Mouse (Mus musculus) embryo, embryonic 10.5 days (tissue): ENCODE measurements around the gene Map10.

Experiments used
- DNase-seq: peaks from one replicate; pipeline ENCODE4 v3.0.0-alpha.2; 2015; ENCODE audit warnings: low spot score

Map10 gene

GRCm38 (mm10) chr8:125669700-125670195 is at the start of gene Map10:
Map10 (plus strand) TSS chr8:125669818.
- peak; percentile 89 for DNase-seq

DNA sequence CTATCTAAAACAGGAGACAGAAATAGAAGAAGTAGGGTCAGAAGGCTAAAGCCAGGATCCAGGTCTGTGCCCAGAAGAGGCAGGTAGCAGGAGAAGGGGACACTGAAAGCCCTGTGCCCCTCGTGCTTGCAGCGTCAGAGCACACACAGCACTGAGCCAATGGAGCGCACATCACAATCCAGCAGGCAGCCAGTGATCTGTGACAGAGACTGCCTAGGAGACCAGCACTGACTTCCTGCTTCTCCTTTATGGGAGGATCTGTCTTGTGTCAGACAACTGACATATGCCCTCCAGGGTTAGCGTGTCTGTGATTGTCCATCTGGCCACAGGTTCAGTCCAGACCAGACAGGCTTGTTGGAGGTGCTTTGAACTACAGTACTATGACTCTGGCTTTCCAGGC is 49.3 kb upstream of the Map10 start:
- peak; percentile 46 for DNase-seq

DNA sequence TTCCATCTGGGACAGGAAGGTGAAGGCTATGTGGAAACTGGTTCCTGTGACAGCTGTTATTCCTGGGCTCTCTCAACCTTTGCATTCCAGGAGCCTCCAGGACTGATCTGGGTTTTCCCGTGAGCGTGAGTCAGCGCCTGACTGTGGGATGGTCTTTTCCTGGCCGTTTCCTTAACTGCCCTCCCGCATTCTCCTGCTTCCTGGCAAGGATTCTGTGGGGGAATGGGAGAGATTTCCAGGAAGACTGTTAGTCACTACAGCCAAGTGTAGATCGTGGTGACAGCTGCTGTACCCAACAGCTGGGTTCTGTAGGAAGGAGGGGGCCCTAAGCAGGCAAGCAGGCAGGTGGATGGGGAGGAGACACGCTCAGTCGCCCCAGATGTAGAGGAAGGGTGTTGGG is 45.3 kb upstream of the Map10 start:
- no peak for DNase-seq

GRCm38 (mm10) chr8:125626381-125626780 is 43.2 kb upstream of the Map10 start:
- DNase-seq, result peak; percentile 34

DNA sequence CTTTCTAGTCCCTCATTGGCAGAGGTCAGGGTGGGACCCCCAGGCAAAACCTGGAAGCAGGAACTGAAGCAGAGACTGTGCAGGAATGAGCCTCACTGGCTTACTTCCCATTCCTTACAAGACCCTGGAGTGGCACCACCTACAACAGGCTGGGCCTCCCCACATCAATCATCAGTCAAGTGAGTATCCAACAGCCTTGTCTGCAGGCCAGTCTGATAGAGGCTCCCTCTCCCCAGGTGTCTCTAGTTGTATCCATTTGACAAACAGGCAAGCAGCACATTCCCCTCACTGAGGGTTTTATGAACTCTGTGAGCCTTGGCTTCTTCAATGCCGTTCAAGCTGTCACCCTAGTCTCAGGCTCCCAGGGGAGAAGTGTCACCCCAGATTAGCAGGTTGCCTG is 40.8 kb upstream of the Map10 start:
- no peak for DNase-seq

GRCm38 (mm10) chr8:125638411-125639058 is 31.1 kb upstream of the Map10 start:
- no peak for DNase-seq

DNA sequence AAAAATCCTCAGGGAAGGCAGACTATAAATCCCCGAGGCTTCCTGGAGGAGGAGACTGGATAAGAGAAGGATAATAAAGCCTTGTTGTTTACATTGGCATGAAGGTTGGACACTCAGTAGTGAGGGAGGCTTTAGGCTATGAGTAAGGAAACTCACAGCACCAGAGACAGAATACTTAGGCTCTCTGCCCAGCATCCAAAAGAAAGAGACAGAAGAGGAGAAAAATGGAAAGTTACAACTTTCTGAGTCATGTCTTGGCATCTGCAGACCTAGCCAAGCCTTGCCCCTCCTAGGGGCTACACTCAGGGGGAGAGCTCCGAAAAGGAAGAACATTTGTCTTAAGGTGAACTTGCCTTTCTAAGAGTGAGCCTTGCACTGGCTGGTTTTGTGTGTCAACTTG is 30.0 kb upstream of the Map10 start:
- no peak for DNase-seq

DNA sequence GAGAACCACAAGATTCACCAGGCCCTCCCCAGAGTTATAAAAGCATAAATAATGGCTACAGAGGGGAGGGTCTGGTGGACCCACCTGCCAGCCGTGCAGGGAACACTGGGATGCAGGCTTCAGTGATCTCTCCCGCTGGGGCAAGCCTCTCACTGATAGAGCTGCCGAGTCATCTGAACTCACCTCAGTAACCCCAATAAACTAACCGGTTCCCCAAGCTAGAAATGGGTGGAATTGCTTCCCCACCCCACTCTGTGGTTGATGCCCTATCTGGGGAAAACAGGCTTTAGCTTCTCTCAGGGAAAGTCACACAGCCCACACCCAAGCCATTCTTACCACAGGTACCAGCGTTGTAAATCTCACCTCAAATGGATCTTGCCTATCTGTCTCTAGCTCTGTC is 28.9 kb upstream of the Map10 start:
- no peak for DNase-seq

- DNase-seq, result no peak
Measured at GRCm38 (mm10) chr8:125641808-125642207, 27.8 kb upstream of the Map10 start.

- no peak for DNase-seq
Measured at GRCm38 (mm10) chr8:125645757-125646478, 23.7 kb upstream of the Map10 start.

GRCm38 (mm10) chr8:125649447-125649846 is 20.2 kb upstream of the Map10 start:
- no peak for DNase-seq

GRCm38 (mm10) chr8:125654821-125655220 is 14.8 kb upstream of the Map10 start:
- DNase-seq, result no peak

DNA sequence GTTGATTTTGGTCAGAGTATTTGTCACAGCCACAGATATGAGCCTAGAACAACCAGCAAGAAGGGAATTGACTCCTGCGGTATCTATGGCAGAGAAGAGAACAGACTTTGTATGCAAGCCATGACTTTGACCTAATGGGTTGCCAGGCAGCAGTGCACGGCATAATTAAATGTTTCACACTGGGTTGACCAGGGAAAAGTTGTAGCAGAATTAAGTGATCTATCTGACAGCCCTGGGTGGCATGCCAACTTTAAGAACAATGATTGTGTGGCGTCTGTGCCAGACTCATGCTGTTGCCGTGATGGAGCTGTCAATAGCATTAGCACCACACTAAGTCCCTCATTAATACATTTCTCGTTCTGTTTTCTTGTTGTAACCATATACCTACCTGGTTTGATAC is 11.1 kb upstream of the Map10 start:
- no peak for DNase-seq

- no peak for DNase-seq
Measured at GRCm38 (mm10) chr8:125658926-125659325, 10.7 kb upstream of the Map10 start.

DNA sequence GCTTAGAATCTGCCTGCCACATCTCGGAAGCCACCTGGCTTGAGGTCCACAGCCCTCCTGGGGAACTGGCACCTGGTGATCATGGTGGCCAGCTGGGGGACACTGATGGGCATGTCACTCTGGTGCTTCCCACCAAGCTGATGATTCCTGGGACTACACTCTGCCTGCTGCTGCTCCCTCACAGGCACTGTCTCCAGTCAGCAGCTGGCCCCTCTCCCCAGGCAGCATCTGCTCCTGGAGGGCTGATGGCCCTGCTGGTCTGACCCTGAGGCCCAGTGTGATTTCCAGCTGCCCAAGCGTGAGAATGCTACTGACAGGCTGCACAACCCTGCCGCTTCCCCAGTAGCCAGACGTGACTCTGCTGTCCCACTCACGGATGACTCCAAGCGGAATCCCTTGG is 9.2 kb upstream of the Map10 start:
- DNase-seq, result no peak

- no peak for DNase-seq
Measured at GRCm38 (mm10) chr8:125661958-125662668, 7.5 kb upstream of the Map10 start.

- no peak for DNase-seq
Measured at GRCm38 (mm10) chr8:125662669-125663048, 7.0 kb upstream of the Map10 start.

DNA sequence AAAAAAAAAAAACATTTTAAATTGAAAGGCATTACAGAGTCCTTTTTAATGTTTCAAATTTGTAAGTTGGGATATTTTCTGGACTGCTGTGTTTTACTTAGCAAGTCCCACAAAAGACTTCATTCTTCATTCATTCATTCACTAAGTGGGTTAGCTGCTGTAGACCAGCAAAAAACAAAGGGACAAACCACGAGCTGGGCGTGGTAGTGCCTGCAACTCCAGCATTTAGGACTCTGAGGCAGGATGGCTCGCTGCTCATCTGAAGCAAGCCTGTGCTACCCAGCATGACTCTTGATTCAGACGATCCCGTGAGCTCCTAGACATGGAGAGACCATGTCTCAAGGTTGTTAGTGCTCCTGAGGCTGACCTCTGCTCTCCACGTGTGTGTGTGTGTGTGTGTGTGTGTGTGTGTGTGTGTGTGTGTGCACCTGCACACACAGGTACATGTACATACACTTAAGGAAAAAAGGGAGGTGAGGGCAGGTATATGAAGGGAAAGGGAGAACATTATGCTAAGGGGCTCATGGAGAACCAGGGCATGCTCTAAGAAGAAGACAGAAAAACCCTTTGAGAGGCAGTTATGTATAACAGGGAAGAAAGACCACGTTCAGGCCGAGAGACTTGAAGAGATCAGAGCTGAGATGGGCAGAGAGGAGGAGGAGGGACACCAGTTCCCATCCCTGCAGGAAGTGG is 4.3 kb upstream of the Map10 start:
- DNase-seq, result no peak

DNA sequence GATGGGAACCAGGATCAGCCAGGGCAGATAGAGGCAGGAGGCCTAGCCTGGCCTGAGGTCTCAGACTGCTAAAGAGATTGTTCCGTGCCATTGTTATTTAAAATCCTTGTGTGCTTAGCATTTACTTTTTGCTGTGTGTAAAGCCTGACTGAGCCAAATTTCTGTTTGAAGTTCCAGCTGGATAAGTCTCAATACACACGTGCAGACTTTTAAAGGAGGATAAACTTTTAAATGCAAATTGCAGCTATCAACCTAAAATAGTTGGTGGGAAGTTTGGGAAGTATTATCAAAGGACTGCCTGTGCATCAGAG is 3.8 kb upstream of the Map10 start:
- DNase-seq, result no peak

- no peak for DNase-seq
Measured at GRCm38 (mm10) chr8:125666201-125666600, 3.4 kb upstream of the Map10 start.

DNA sequence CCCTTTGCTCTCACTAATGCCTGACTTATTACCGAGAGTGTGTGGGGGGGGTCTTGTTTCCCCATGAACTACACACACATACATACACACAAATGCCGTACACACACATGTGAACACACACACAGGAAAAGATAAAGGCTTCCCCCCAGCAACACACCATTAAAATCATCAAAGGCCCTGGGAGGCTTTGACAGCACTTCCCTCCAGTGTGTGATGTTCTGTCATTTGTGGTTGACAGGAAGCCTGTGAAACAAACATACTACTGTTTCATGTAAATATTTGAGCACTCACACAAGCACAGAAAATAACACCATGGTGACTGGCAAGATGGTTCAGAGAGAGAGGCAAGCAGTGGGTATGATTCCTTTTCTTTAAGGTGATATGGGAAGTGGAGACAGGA is 2.4 kb upstream of the Map10 start:
- no peak for DNase-seq

- no peak for DNase-seq
Measured at GRCm38 (mm10) chr8:125669159-125669699, 389 bp upstream of the Map10 start.
